Mouse (Mus musculus) c-Kit-negative CD71-positive TER-119-positive erythroid progenitor cells, embryonic 14.5 days (primary cell): ENCODE results near the gene Slc11a1.

Source experiments
- DNase-seq: peaks from one replicate; pipeline ENCODE4 v3.0.0-alpha.2; 2013; ENCODE audit warnings: low read depth, low spot score

The Slc11a1 gene

GRCm38 (mm10) chr1:74353453-74354229, 21.4 kb upstream of the Slc11a1 start:
- no peak for DNase-seq

- no peak for DNase-seq
These were observed 17.5 kb upstream of the Slc11a1 start for GRCm38 (mm10) chr1:74357531-74357930.

- DNase-seq = no peak
These were observed 15.0 kb upstream of the Slc11a1 start for GRCm38 (mm10) chr1:74359952-74360517.

DNA sequence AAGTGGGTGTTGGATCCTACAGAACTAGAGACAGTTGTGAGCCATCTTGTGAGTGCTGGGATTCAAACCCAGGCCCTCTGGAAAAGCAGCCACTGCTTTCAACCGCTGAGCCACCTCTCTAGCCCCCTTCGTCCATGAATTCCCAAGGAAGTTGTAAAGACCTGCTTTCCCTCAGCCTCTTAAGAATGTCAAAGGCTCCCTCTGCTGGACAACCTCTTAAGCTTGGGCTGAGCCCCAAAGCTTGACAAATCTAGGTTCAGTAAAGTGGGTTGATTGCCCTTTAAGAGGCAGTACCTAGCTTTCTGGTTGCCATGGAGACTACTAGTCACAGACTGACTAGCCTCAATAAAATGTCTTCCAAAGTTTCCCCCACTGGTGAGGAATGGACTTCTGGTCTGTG, 13.2 kb upstream of the Slc11a1 start, which contains the start of gene Catip:
TSS of gene Catip (plus strand) at position 297 of the 400 bp plus-strand sequence.
- DNase-seq = peak; percentile 15

- no peak for DNase-seq
These were observed 12.4 kb upstream of the Slc11a1 start for GRCm38 (mm10) chr1:74362325-74363229.

- DNase-seq = no peak
These were observed 11.6 kb upstream of the Slc11a1 start for GRCm38 (mm10) chr1:74363437-74363836.

DNA sequence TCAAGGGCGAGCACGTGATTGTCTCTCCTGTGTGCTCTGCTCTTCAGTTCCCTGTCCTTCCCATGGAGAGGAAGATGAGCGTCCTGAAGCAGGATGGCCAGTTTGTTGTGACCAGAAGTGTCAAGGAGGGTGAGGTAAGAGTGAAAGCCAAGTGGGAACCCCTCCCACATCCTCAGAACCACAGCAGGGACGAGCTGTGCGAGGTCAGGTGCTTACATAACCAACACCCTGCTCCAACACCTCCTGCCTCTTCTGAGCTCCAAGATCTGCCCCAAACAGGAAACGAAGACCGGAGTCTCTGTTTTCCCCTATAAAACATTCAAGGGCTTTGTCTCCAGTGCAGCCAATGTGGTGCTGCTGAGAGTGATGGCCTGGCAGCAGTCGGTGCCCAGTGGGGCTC, 10.7 kb upstream of the Slc11a1 start:
- no peak for DNase-seq

DNA sequence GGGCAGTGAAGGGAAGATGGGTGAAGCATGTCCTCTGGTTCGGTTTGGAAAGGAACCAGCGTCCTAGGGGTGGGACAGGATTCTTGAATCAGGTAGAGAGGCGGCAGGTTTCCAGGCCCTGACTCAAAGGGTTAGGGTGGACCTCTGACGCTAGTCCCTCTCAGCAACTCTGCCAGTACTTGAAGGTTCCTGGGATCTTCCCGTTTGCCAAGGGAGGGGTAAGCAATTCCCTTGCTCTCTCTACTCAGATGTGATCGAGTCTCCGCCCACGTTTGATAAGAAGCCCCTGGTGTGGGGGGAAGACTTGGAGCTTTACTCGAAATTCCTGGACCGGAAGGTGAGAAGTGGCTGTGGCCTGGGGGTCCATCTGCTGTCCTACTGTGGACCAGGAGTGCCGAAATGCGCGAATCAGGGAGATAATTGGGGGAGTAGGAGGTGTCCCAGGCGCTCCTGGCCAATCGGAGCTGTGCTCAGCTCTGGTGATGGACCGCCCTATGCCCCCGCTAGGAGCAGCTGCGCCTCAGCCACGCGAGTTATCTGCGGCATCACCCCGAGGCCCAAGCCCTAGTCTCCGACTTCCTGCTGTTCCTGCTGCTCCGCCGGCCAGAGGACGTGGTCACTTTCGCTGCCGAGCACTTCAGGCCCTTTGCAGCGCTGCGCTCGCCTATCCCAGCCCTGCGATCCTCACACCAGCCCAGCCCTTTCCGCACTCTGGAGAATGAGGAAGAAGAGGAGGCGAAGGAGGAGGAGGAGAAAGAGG, 6.9 kb upstream of the Slc11a1 start:
- DNase-seq = no peak

DNA sequence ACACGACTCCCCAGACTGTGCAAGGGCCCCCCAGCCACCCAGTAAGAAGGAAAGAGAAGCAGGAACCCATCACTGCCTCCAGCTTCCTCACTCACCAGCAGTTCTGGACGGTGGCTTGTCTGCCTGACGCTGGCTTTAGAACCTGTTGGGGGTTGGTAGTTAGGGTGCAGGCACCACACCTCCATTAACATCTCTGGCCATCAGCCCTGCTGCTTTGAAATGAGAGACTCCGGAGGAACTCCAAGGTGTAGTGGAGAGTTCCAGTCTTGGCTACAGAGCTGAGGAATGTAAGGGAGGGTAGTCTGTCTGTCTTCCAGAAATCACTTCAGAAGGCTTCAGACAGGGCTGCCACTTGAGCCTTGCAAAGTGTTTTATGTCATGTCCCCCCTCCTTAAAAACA, 5.0 kb upstream of the Slc11a1 start:
- no peak for DNase-seq

DNA sequence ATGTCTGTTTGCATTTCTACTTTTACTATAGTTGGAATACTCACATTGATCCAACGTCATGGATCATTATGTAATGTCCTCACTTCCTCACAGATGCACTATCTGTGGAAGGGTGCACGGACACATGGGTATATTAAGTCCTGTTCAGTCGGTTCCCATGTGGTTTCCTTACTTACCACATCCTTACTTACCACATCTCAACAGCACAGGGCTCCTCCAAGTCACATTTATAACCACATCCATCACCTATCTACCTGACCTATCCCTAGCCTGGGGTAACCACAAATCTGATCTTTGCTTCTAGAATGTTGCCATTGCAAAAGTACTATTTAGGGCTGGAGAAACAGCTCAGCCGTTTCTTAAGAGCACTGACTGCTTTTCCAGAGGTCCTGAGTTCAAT, 1.6 kb upstream of the Slc11a1 start:
- no peak for DNase-seq

DNA sequence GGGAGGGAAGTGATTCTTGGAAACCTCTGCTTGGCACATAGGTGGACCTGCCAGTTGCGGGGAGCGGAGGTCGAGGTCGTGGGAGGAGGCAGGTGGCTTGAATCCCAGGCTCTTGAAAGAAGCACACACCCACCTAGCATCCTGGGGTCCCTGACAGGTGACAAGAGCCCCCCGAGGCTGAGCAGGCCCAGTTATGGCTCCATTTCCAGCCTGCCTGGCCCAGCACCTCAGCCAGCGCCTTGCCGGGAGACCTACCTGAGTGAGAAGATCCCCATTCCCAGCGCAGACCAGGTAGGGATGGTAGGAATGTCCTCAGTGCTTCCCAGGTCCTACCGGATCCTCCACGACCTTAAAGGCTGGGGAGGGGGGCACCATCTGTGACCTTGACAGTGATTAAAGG, 566 bp downstream of the Slc11a1 start:
- no peak for DNase-seq

- DNase-seq = no peak
These were observed 1.4 kb downstream of the Slc11a1 start for GRCm38 (mm10) chr1:74376396-74376795.

DNA sequence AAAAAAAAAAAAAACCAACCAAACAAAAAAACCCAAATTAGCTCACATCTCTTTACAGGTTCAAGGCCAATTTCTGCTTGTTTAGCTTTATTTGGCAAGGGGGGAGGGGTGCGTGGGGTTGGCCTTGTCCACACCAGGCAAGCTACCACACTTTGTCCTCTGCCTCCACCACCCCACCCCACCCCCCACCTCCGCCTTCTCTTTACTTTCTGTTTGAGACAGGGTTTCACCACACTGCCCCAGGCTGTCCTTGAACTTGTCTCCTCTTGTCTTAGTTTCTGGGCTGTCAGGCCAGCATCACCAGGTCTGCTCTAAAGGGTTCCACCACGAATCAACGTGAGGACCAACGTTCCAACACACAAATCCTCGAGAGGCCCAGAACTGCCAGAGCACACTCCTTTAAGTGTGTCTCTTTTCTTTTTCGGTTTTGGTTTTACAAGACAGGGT, 4.1 kb downstream of the Slc11a1 start:
- DNase-seq = no peak

GRCm38 (mm10) chr1:74380484-74380883, 5.5 kb downstream of the Slc11a1 start:
- no peak for DNase-seq

DNA sequence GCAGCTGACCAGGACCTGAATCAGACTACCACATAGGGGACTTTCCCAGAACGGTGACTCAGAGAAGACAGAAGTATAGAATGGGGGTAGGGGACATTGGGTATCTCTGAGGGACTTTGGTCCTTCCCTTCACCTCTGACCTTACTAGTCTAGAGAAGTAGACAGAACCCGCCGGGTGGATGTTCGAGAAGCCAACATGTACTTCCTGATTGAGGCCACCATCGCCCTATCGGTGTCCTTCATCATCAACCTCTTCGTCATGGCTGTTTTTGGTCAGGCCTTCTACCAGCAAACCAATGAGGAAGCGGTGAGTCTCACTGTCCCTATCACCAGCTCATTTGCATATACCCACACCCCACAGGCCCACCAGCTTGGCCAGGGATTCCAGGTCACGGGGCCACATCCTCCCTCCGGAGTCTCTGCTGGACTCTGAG, 6.6 kb downstream of the Slc11a1 start:
- DNase-seq = no peak

GRCm38 (mm10) chr1:74383385-74383784, 8.4 kb downstream of the Slc11a1 start:
- no peak for DNase-seq

GRCm38 (mm10) chr1:74384525-74384924, 9.5 kb downstream of the Slc11a1 start:
- DNase-seq = no peak

DNA sequence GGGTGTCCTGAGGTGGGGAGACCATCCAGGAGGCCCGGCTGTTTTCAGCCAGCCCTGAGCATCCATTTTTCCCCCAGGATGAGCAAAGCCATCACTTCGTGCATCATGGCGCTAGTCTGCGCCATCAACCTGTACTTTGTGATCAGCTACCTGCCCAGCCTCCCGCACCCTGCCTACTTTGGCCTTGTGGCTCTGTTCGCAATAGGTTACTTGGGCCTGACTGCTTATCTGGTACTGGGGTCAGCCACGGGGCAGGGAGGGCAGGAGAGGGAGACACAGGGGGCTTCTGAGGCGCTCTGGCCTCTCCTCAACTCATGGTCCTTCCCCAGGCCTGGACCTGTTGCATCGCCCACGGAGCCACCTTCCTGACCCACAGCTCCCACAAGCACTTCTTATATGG, 10.1 kb downstream of the Slc11a1 start:
- DNase-seq = no peak

DNA sequence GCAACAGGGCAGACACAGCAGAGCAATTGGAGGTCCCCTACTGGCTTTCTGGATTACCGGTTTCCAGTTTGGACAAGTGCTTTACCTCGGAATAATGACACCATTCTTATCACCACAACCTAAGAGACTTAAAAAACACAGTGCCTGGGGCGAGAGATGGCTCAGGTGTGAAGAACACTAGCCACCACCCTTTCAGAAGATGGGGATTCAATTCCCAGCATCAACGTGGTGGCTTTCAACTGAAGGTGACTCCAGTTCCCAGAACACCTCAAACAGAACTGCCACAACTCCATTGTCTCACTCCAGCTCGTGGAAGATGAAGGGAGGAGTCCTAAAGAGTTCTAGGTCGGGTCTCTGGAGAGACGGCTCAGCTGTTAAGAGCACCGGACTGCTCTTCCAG, 10.5 kb downstream of the Slc11a1 start:
- DNase-seq = no peak

DNA sequence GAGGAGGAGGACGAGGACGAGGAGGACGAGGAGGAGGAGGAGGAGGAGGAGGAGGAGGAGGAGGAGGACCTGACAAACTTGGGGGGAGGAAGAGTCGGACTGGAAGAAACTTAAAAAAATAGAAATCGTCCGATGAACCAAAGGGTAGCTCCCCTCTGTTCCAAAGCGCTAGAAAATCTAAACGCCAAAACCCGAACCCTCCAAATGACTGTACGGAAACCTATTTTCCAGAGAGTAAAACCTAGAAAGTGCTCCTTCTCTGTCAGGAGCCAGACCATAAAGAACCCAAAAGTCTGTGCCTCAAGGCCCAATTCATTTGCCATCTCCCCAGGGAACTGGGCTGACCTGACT, 11.3 kb downstream of the Slc11a1 start:
- DNase-seq = no peak

GRCm38 (mm10) chr1:74386714-74387385, 11.9 kb downstream of the Slc11a1 start:
- peak; percentile 78 for DNase-seq
